ENCODE assay signal across 8 mouse cellular contexts in genomic region chr1:180263364-180263997, GRCm38 (mm10). TPM values are rescaled to one million over a fixed set of nuclear protein-coding genes. Genes with fewer than 3 reads are reported as not detected.
DNase-seq lines count a peak whose midpoint lies in the region; ATAC-seq and TF ChIP-seq lines count a peak whose summit lies in the region.

Gene Psen2 (minus strand): TSS chr1:180263438.

- H3K36me3 ChIP-seq in midbrain, embryonic 10.5 days: no peaks in the 10 kb centered on the region
- no peaks in the 10 kb centered on the region for H3K36me3 ChIP-seq in midbrain, embryonic 11.5 days (ENCODE audit: control insufficient read depth, insufficient read depth, low read length)
- H3K36me3 ChIP-seq in lung, embryonic 14.5 days (ENCODE audit: insufficient read depth): no peaks in the 10 kb centered on the region
- H3K36me3 ChIP-seq in splenic B cell, adult 2 months (ENCODE audit: control insufficient read depth, insufficient read depth, low read length, poor library complexity, severe bottlenecking): no peaks in the 10 kb centered on the region

- TF ChIP-seq CTCF in lung, embryonic 14.5 days (IDR thresholded peaks at IDR 0.05; ENCODE audit: low read depth): peak; percentile 58

- H3K27me3 ChIP-seq in midbrain, embryonic 10.5 days (ENCODE audit: low read depth, poor library complexity, severe bottlenecking): peaks cover 12% of the 10 kb centered on the region
- no peaks in the 10 kb centered on the region for H3K27me3 ChIP-seq in midbrain, embryonic 11.5 days (ENCODE audit: control insufficient read depth, insufficient read depth, low read length)
- H3K27me3 ChIP-seq in lung, embryonic 14.5 days (ENCODE audit: insufficient read depth, low read length): no peaks in the 10 kb centered on the region
- H3K27me3 ChIP-seq in splenic B cell, adult 2 months (ENCODE audit: control insufficient read depth, insufficient read depth, low read length, poor library complexity, severe bottlenecking): no peaks in the 10 kb centered on the region

- H3K4me1 ChIP-seq in midbrain, embryonic 10.5 days: peaks cover 7% of the 10 kb centered on the region; the same call in 1 of the 2 replicates
- no peaks in the 10 kb centered on the region for H3K4me1 ChIP-seq in midbrain, embryonic 11.5 days (ENCODE audit: control insufficient read depth, insufficient read depth, low read length)
- peaks cover 7% of the 10 kb centered on the region; the same call in 1 of the 2 replicates for H3K4me1 ChIP-seq in lung, embryonic 14.5 days (ENCODE audit: insufficient read depth)

- peak; percentile 40 for DNase-seq in midbrain, embryonic 10.5 days (ENCODE audit: low spot score)
- no peak for DNase-seq in midbrain, embryonic 11.5 days (ENCODE audit: low spot score, missing footprints)
- peak; percentile 69 for DNase-seq in adrenal gland, adult 2 months
- DNase-seq in heart, adult 8-10 months (ENCODE audit: low spot score): peak; percentile 63
- peak; percentile 45 for DNase-seq in kidney, postnatal 10 days
- DNase-seq in lung, embryonic 14.5 days: peak; percentile 47
- DNase-seq in splenic B cell, adult 2 months (ENCODE audit: low read depth, low spot score): peak; percentile 61
- DNase-seq in cerebellum, adult 9-10 months: no peak

- WGBS in midbrain, embryonic 10.5 days: 21% methylated on average over 7 of the region's 7 CpGs
- WGBS in midbrain, embryonic 11.5 days: 24% methylated on average over 7 of the region's 7 CpGs
- 22% methylated on average over 7 of the region's 7 CpGs for WGBS in lung, embryonic 14.5 days

- H3K4me3 ChIP-seq in midbrain, embryonic 10.5 days: no peak within 1 kb of the TSS
- H3K4me3 ChIP-seq in midbrain, embryonic 11.5 days (ENCODE audit: low read depth, low read length): no peak within 1 kb of the TSS
- no peak within 1 kb of the TSS for H3K4me3 ChIP-seq in lung, embryonic 14.5 days (ENCODE audit: low read depth, low read length)

- no peak within 1 kb of the TSS for H3K27ac ChIP-seq in midbrain, embryonic 10.5 days (replicated peaks)
- H3K27ac ChIP-seq in midbrain, embryonic 11.5 days (ENCODE audit: low read depth, low read length): no peak within 1 kb of the TSS
- H3K27ac ChIP-seq in lung, embryonic 14.5 days (ENCODE audit: low read depth): no peak within 1 kb of the TSS

- H3K9ac ChIP-seq in midbrain, embryonic 11.5 days (ENCODE audit: low read length): no peak within 1 kb of the TSS
- H3K9ac ChIP-seq in lung, embryonic 14.5 days: no peak within 1 kb of the TSS

- no peak within 1 kb of the TSS for H3K4me2 ChIP-seq in midbrain, embryonic 11.5 days
- H3K4me2 ChIP-seq in lung, embryonic 14.5 days: no peak within 1 kb of the TSS

- H3K9me3 ChIP-seq in midbrain, embryonic 10.5 days (replicated peaks): no peaks in the 10 kb centered on the region
- no peaks in the 10 kb centered on the region for H3K9me3 ChIP-seq in midbrain, embryonic 11.5 days (ENCODE audit: control insufficient read depth, low read length)
- no peaks in the 10 kb centered on the region for H3K9me3 ChIP-seq in lung, embryonic 14.5 days (ENCODE audit: low read depth, low read length)

- ATAC-seq in midbrain, embryonic 11.5 days (ENCODE audit: low FRiP score): no peak
- ATAC-seq in lung, embryonic 14.5 days (ENCODE audit: insufficient read depth): no peak

RNA-seq across cellular contexts. Expression of gene Psen2, which starts in this region (rescaled TPM):
- 6.2 and 6.5 TPM in 2 replicates for polyA plus RNA-seq in midbrain, embryonic 10.5 days (2016; fragmentation: Nextera tagmentation; extraction: Ambion mirVana)
- 5.2 and 5.4 TPM in 2 replicates for polyA plus RNA-seq in midbrain, embryonic 11.5 days (2014; fragmentation: Nextera tagmentation; extraction: Ambion mirVana)
- 10 to 100 TPM; 32.4 to 33.5 TPM for total RNA-seq in adrenal gland, adult 2 months (2021)
- polyA plus RNA-seq in adrenal gland, adult 2 months (2012; rRNA removed): 60.5 and 75.3 TPM in 2 replicates
- 10 to 100 TPM; 14.7 to 16.0 (median 15.3) TPM for total RNA-seq in heart, adult 8-10 months (2022)
- polyA plus RNA-seq in lung, embryonic 14.5 days (2014; fragmentation: Nextera tagmentation; extraction: Ambion mirVana): 7.9 and 9.8 TPM in 2 replicates

Comparison
In these comparisons a context has a peak if more than half of its experiments do, and no peak if none do; other contexts are left out.
1. DNase-seq: peak in midbrain, embryonic 10.5 days (single experiment), adrenal gland, adult 2 months (single experiment), heart, adult 8-10 months (single experiment), kidney, postnatal 10 days (single experiment), lung, embryonic 14.5 days (single experiment) and splenic B cell, adult 2 months (single experiment); none in midbrain, embryonic 11.5 days (single experiment) and cerebellum, adult 9-10 months (single experiment).